Mouse (Mus musculus) erythroblast, embryonic 14.5 days (primary cell): Measurements from ENCODE around the gene Larp1b.

Source experiments
- GATA1 ChIP-seq: IDR thresholded peaks from 2 replicates; pipeline ENCODE4 v1.6.1; 2012; ENCODE audit warnings: low read length, inconsistent platforms, mixed read lengths
- TAL1 ChIP-seq: IDR thresholded peaks from 3 replicates; pipeline ENCODE4 v1.6.1; 2012; ENCODE audit warnings: low read length, inconsistent platforms, mixed read lengths

DNA sequence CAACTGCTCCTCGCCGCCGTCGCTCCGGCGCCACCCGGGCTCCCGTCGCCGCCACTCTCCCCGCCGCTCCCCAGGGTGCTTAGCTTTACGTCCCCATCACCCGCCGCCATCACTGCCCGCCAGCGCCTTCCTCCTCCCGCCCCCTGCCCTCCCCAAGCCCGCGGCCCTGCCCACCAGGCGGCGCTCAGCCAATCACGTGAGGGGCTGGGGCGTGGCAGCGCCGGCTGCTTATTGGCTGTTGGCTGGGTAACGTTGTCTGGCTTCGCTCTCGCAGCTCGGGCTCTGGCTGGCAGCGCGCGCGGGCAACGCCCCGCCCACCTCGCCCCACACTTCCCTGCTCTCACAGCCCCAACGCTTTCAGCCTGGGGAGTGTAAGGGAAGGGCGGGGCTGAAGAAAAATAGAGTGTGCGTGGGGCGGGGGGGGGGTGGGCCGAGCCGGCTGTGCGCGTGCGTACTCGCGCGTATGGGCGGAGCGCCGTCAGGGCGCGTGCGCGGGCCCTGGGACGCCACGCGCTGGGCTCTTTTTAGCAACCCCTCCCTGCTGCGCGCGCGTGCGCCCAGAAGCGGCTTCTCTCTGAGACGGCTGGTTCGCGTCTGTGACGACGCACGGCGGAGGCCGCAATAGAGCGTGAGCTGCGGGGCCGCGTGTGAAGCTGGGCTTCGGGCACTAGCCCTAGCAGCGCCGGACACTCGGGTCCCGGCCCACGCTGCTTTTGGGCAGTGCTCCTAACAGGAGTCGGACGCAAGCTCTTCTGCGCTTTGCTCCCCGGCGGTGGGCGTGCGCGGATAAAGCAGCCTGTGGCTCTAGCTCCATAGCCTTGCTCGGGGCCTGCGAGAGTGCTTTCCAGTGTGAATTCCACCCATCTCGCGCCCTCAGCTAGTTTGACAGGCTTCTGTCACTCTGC is 133.5 kb downstream of the Larp1b start, which contains the start of gene Pgrmc2:
- TF ChIP-seq GATA1 = no peak
- TF ChIP-seq TAL1 = no peak
